Mouse (Mus musculus): ENCODE results near the gene Kctd21. TPM values are rescaled to one million over a fixed set of nuclear protein-coding genes. Genes with fewer than 3 reads are reported as not detected.
A peak's percentile ranks its signal among the peaks of the same experiment; 100 is the strongest.

Kctd21 gene
- polyA plus RNA-seq, 1 experiment from 2014 or later = 3.6 TPM

GRCm38 (mm10) chr7:97347464-97347863, 15.3 kb downstream of the Kctd21 start:
- no peak overlapping the region for H3K4me3 ChIP-seq (ENCODE audit: low read depth, low read length)
- H3K4me1 ChIP-seq (ENCODE audit: control insufficient read depth, insufficient read depth, low read length) = peaks cover 10% of the 10 kb centered on the region
- no peak overlapping the region for H3K27ac ChIP-seq (ENCODE audit: low read depth, low read length)
- no peak overlapping the region for H3K9ac ChIP-seq (ENCODE audit: low read depth, low read length)
- peaks cover 3% of the 10 kb centered on the region for H3K36me3 ChIP-seq (ENCODE audit: control insufficient read depth, insufficient read depth, low read length)
- no peak overlapping the region for H3K4me2 ChIP-seq
- no peaks in the 10 kb centered on the region for H3K27me3 ChIP-seq (ENCODE audit: control insufficient read depth, insufficient read depth, low read length)
- H3K9me3 ChIP-seq (replicated peaks; ENCODE audit: control insufficient read depth, low read length) = no peaks in the 10 kb centered on the region
- WGBS (ENCODE audit: insufficient replicate concordance) = 94% methylated on average over 15 of the region's 15 CpGs
- ATAC-seq (replicated peaks; ENCODE audit: insufficient number of reproducible peaks, low FRiP score, low TSS enrichment) = no peak

- Histone ChIP-seq H3K4me3 (ENCODE audit: low read depth, low read length) (no peak overlapping the region), H3K4me2 (no peak overlapping the region), H3K27me3 (ENCODE audit: control insufficient read depth, insufficient read depth, low read length) (no peaks in the 10 kb centered on the region), H3K4me1 (ENCODE audit: control insufficient read depth, insufficient read depth, low read length) (peaks cover 2% of the 10 kb centered on the region), H3K9me3 (replicated peaks; ENCODE audit: control insufficient read depth, low read length) (no peaks in the 10 kb centered on the region), H3K9ac (ENCODE audit: low read depth, low read length) (no peak overlapping the region), H3K27ac (ENCODE audit: low read depth, low read length) (no peak overlapping the region), H3K36me3 (ENCODE audit: control insufficient read depth, insufficient read depth, low read length) (peaks cover 3% of the 10 kb centered on the region)
- 86% methylated on average over 3 of the region's 3 CpGs for WGBS (ENCODE audit: insufficient replicate concordance)
- ATAC-seq (replicated peaks; ENCODE audit: insufficient number of reproducible peaks, low FRiP score, low TSS enrichment) = no peak
These were observed 16.2 kb downstream of the Kctd21 start for GRCm38 (mm10) chr7:97348318-97348717.

GRCm38 (mm10) chr7:97348836-97349235, 16.7 kb downstream of the Kctd21 start:
- ATAC-seq (replicated peaks; ENCODE audit: insufficient number of reproducible peaks, low FRiP score, low TSS enrichment) = no peak
- H3K9ac ChIP-seq (ENCODE audit: low read depth, low read length) = no peak overlapping the region
- WGBS (ENCODE audit: insufficient replicate concordance) = 83% methylated on average over 5 of the region's 5 CpGs
- no peak overlapping the region for H3K4me3 ChIP-seq (ENCODE audit: low read depth, low read length)
- H3K4me2 ChIP-seq = no peak overlapping the region
- H3K27ac ChIP-seq (ENCODE audit: low read depth, low read length) = no peak overlapping the region
- peaks cover 2% of the 10 kb centered on the region; the same call in 1 of the 2 replicates for H3K4me1 ChIP-seq (ENCODE audit: control insufficient read depth, insufficient read depth, low read length)
- H3K9me3 ChIP-seq (replicated peaks; ENCODE audit: control insufficient read depth, low read length) = no peaks in the 10 kb centered on the region
- H3K36me3 ChIP-seq (ENCODE audit: control insufficient read depth, insufficient read depth, low read length) = peaks cover 3% of the 10 kb centered on the region
- H3K27me3 ChIP-seq (ENCODE audit: control insufficient read depth, insufficient read depth, low read length) = no peaks in the 10 kb centered on the region

- ATAC-seq (replicated peaks; ENCODE audit: insufficient number of reproducible peaks, low FRiP score, low TSS enrichment) = no peak
- 81% methylated on average over 6 of the region's 6 CpGs for WGBS (ENCODE audit: insufficient replicate concordance)
- no peak overlapping the region for H3K9ac ChIP-seq (ENCODE audit: low read depth, low read length)
- peaks cover 3% of the 10 kb centered on the region for H3K36me3 ChIP-seq (ENCODE audit: control insufficient read depth, insufficient read depth, low read length)
- H3K27me3 ChIP-seq (ENCODE audit: control insufficient read depth, insufficient read depth, low read length) = no peaks in the 10 kb centered on the region
- peaks cover 2% of the 10 kb centered on the region; the same call in 1 of the 2 replicates for H3K4me1 ChIP-seq (ENCODE audit: control insufficient read depth, insufficient read depth, low read length)
- no peaks in the 10 kb centered on the region for H3K9me3 ChIP-seq (replicated peaks; ENCODE audit: control insufficient read depth, low read length)
- no peak overlapping the region for H3K4me2 ChIP-seq
- no peak overlapping the region for H3K27ac ChIP-seq (ENCODE audit: low read depth, low read length)
- no peak overlapping the region for H3K4me3 ChIP-seq (ENCODE audit: low read depth, low read length)
These were observed 17.3 kb downstream of the Kctd21 start for GRCm38 (mm10) chr7:97349438-97349837.

- Histone ChIP-seq H3K9ac (ENCODE audit: low read depth, low read length) (no peak overlapping the region), H3K27ac (ENCODE audit: low read depth, low read length) (no peak overlapping the region), H3K9me3 (replicated peaks; ENCODE audit: control insufficient read depth, low read length) (no peaks in the 10 kb centered on the region), H3K4me1 (ENCODE audit: control insufficient read depth, insufficient read depth, low read length) (peaks cover 8% of the 10 kb centered on the region; the same call in 1 of the 2 replicates), H3K4me2 (no peak overlapping the region), H3K4me3 (ENCODE audit: low read depth, low read length) (no peak overlapping the region), H3K27me3 (ENCODE audit: control insufficient read depth, insufficient read depth, low read length) (no peaks in the 10 kb centered on the region), H3K36me3 (ENCODE audit: control insufficient read depth, insufficient read depth, low read length) (peaks cover 3% of the 10 kb centered on the region)
- no peak for ATAC-seq (replicated peaks; ENCODE audit: insufficient number of reproducible peaks, low FRiP score, low TSS enrichment)
- 81% methylated on average over 5 of the region's 5 CpGs for WGBS (ENCODE audit: insufficient replicate concordance)
These were observed 18.8 kb downstream of the Kctd21 start for GRCm38 (mm10) chr7:97350891-97351290.

GRCm38 (mm10) chr7:97351792-97352513, 19.8 kb downstream of the Kctd21 start:
- Histone ChIP-seq H3K9me3 (replicated peaks; ENCODE audit: control insufficient read depth, low read length) (no peaks in the 10 kb centered on the region), H3K27me3 (ENCODE audit: control insufficient read depth, insufficient read depth, low read length) (no peaks in the 10 kb centered on the region), H3K4me3 (ENCODE audit: low read depth, low read length) (no peak overlapping the region), H3K27ac (ENCODE audit: low read depth, low read length) (no peak overlapping the region), H3K36me3 (ENCODE audit: control insufficient read depth, insufficient read depth, low read length) (peaks cover 3% of the 10 kb centered on the region), H3K4me1 (ENCODE audit: control insufficient read depth, insufficient read depth, low read length) (peaks cover 8% of the 10 kb centered on the region; the same call in 1 of the 2 replicates), H3K9ac (ENCODE audit: low read depth, low read length) (no peak overlapping the region), H3K4me2 (no peak overlapping the region)
- ATAC-seq (replicated peaks; ENCODE audit: insufficient number of reproducible peaks, low FRiP score, low TSS enrichment) = no peak
- 79% methylated on average over 11 of the region's 11 CpGs for WGBS (ENCODE audit: insufficient replicate concordance)

- Histone ChIP-seq H3K36me3 (ENCODE audit: control insufficient read depth, insufficient read depth, low read length) (no peaks in the 10 kb centered on the region; the same call in 1 of the 2 replicates), H3K4me1 (ENCODE audit: control insufficient read depth, insufficient read depth, low read length) (peaks cover 8% of the 10 kb centered on the region; the same call in 1 of the 2 replicates), H3K9me3 (replicated peaks; ENCODE audit: control insufficient read depth, low read length) (no peaks in the 10 kb centered on the region), H3K4me2 (no peak overlapping the region), H3K27me3 (ENCODE audit: control insufficient read depth, insufficient read depth, low read length) (no peaks in the 10 kb centered on the region), H3K4me3 (ENCODE audit: low read depth, low read length) (no peak overlapping the region), H3K27ac (ENCODE audit: low read depth, low read length) (no peak overlapping the region), H3K9ac (ENCODE audit: low read depth, low read length) (no peak overlapping the region)
- no peak for ATAC-seq (replicated peaks; ENCODE audit: insufficient number of reproducible peaks, low FRiP score, low TSS enrichment)
- 85% methylated on average over 6 of the region's 6 CpGs for WGBS (ENCODE audit: insufficient replicate concordance)
These were observed 21.2 kb downstream of the Kctd21 start for GRCm38 (mm10) chr7:97353356-97353755.

- H3K4me1 ChIP-seq (ENCODE audit: control insufficient read depth, insufficient read depth, low read length) = peaks cover 8% of the 10 kb centered on the region; the same call in 1 of the 2 replicates
- no peak for ATAC-seq (replicated peaks; ENCODE audit: insufficient number of reproducible peaks, low FRiP score, low TSS enrichment)
- H3K27ac ChIP-seq (ENCODE audit: low read depth, low read length) = peak overlapping the region; percentile 46; the same call in 1 of the 2 replicates
- 25% methylated on average over 13 of the region's 13 CpGs for WGBS (ENCODE audit: insufficient replicate concordance)
- no peaks in the 10 kb centered on the region for H3K9me3 ChIP-seq (replicated peaks; ENCODE audit: control insufficient read depth, low read length)
- H3K27me3 ChIP-seq (ENCODE audit: control insufficient read depth, insufficient read depth, low read length) = no peaks in the 10 kb centered on the region
- no peaks in the 10 kb centered on the region for H3K36me3 ChIP-seq (ENCODE audit: control insufficient read depth, insufficient read depth, low read length)
- peak overlapping the region; percentile 38 for H3K4me2 ChIP-seq
- H3K9ac ChIP-seq (ENCODE audit: low read depth, low read length) = no peak overlapping the region
- H3K4me3 ChIP-seq (ENCODE audit: low read depth, low read length) = no peak overlapping the region
These were observed 23.1 kb downstream of the Kctd21 start for GRCm38 (mm10) chr7:97355068-97355841.
